Mouse (Mus musculus) lung, postnatal 0 days (tissue): Measurements from ENCODE around the gene Odc1. TPM values are rescaled to one million over a fixed set of nuclear protein-coding genes. Genes with fewer than 3 reads are reported as not detected.

ENCODE experiments used
- ATAC-seq: fragments of 200-750 bp; cut with Nextera tagmentation; 2 replicates; pipeline ENCODE4 v1.8.0; 2017; ENCODE audit warnings: moderate library complexity
- DNase-seq: peaks from one replicate; pipeline ENCODE4 v3.0.0-alpha.2; 2016; ENCODE audit warnings: low spot score
- H3K27ac ChIP-seq: fragments of 300-500 bp; sonication (generic); 2 replicates; pipeline ENCODE4 v1.5.1; 2014; ENCODE audit warnings: antibody characterized with exemption, mild to moderate bottlenecking, low read length, mixed read lengths
- H3K27me3 ChIP-seq: fragments of 300-500 bp; sonication (generic); replicated peaks from 2 replicates; pipeline ENCODE4 v1.6.1; 2014; ENCODE audit warnings: low read length, mixed read lengths; ENCODE audit not compliant: insufficient read depth
- H3K36me3 ChIP-seq: fragments of 300-500 bp; sonication (generic); 2 replicates; pipeline ENCODE4 v1.6.1; 2014; ENCODE audit warnings: low read length, mixed read lengths; ENCODE audit not compliant: insufficient read depth
- H3K4me1 ChIP-seq: fragments of 300-500 bp; sonication (generic); 2 replicates; pipeline ENCODE4 v1.6.1; 2014; ENCODE audit warnings: antibody characterized with exemption, low read depth, low read length, mixed read lengths; ENCODE audit not compliant: insufficient read depth
- H3K4me2 ChIP-seq: fragments of 300-500 bp; sonication (generic); replicated peaks from 2 replicates; pipeline ENCODE4 v1.6.1; 2014; ENCODE audit warnings: low read depth, mild to moderate bottlenecking, low read length, moderate library complexity, mixed read lengths
- H3K4me3 ChIP-seq: fragments of 300-500 bp; sonication (generic); 2 replicates; pipeline ENCODE4 v1.5.1; 2014; ENCODE audit warnings: low read depth, low read length
- H3K9ac ChIP-seq: fragments of 300-500 bp; sonication (generic); replicated peaks from 2 replicates; pipeline ENCODE4 v1.6.1; 2014; ENCODE audit warnings: low read depth, mild to moderate bottlenecking
- H3K9me3 ChIP-seq: fragments of 300-500 bp; sonication (generic); 2 replicates; pipeline ENCODE4 v1.6.1; 2016; ENCODE audit warnings: low read length, mixed read lengths
- CTCF ChIP-seq: IDR thresholded peaks from 2 replicates; pipeline ENCODE4 v1.5.1; 2016; ENCODE audit warnings: antibody characterized with exemption, mild to moderate bottlenecking
- EP300 ChIP-seq: IDR thresholded peaks from 2 replicates; pipeline ENCODE4 v1.6.1; 2016; ENCODE audit warnings: antibody characterized with exemption, mild to moderate bottlenecking, control low read depth
- WGBS: fragments of 180-500 bp; shearing (Covaris S2); extraction: QIAGEN DNeasy Blood & Tissue Kit; methylation state at CpG from one replicate; pipeline ENCODE4 v1.1.7; 2014; 5-methylcytosine and 5-hydroxymethylcytosine counted together
- polyA plus RNA-seq: library from polyadenylated mRNA; unstranded; fragments of >200 nt; fragmentation: Nextera tagmentation; extraction: Ambion mirVana; gene quantifications from 2 replicates; pipeline ENCODE4 v1.2.1, GENCODE M21; 2015

The Odc1 gene
- polyA plus RNA-seq, 1 experiment from 2014 or later: 42.0 TPM

DNA sequence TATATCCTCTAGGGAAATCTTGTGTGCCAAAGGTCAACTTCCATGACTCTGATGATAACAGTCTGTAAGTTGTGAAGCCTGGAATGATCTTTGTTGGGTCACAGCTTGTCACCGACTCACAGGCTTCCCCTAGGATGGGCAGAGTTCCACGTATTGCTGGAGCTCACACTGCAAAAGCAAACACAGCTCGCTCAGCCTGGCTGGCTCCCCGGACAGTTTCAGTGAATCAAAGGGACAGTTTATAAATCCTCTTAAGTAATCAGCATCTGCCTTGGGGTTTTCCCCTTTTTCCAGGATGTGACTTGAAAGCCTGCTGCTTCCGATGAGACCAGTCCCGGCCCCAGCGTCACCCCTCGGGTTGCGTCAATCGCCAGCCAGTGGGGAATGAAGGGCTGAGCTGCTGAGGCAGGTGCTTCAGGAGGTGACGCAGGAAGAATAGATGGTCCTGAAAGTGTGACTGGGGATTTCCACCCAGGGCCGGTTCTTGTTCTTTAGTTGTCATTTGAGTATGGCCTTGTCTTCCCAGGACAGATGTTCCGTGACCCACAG, 37.5 kb upstream of the Odc1 start:
- peak; percentile 87 for DNase-seq
- Histone ChIP-seq H3K9me3 (no peaks in the 10 kb centered on the region), H3K9ac (no peak overlapping the region), H3K27me3 (no peaks in the 10 kb centered on the region), H3K36me3 (no peaks in the 10 kb centered on the region), H3K4me2 (no peak overlapping the region), H3K4me1 (no peaks in the 10 kb centered on the region; the same call in 1 of the 2 replicates), H3K4me3 (no peak overlapping the region), H3K27ac (no peak overlapping the region)
- WGBS: 7% methylated on average over 13 of the region's 13 CpGs
- peak; percentile 77 for TF ChIP-seq EP300
- no peak for TF ChIP-seq CTCF
- ATAC-seq: peak; percentile 82

DNA sequence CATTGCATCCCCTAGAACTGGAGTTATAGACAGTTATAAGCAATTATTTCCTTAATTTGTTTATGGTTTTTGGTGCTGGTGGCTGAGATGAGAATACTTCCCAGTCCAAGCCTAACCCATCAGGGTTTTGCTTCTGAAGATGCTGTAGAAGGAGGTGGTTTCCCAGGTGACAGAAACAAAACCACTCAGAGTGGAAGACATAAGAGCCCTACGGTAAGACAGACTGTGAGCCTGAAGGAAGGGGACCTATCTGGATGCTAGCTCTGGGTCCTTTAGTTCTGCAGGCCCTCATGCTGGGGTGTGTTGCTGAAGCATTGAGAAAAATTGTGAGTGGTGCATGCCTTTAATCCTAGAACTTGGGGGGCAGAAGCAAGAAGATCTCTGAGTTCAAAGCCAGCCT, 35.3 kb upstream of the Odc1 start:
- ATAC-seq (no peak), DNase-seq (no peak)
- Histone ChIP-seq H3K27ac (no peak overlapping the region), H3K9ac (no peak overlapping the region), H3K4me2 (no peak overlapping the region), H3K4me3 (no peak overlapping the region), H3K27me3 (no peaks in the 10 kb centered on the region), H3K4me1 (no peaks in the 10 kb centered on the region; the same call in 1 of the 2 replicates), H3K9me3 (no peaks in the 10 kb centered on the region), H3K36me3 (no peaks in the 10 kb centered on the region)
- 92% methylated on average over 1 of the region's 1 CpGs for WGBS
- no peak for TF ChIP-seq CTCF
- TF ChIP-seq EP300: no peak

- peak; percentile 93 for DNase-seq
- Histone ChIP-seq H3K9me3 (no peaks in the 10 kb centered on the region), H3K4me1 (no peaks in the 10 kb centered on the region; the same call in 1 of the 2 replicates), H3K27me3 (no peaks in the 10 kb centered on the region), H3K27ac (0 out of 2 replicates have a peak overlapping the region, but pooled peaks have one; percentile 4), H3K36me3 (no peaks in the 10 kb centered on the region), H3K4me3 (no peak overlapping the region), H3K4me2 (peak overlapping the region; percentile 5; the same call in 1 of the 2 replicates), H3K9ac (no peak overlapping the region)
- ATAC-seq: peak; percentile 87
- 32% methylated on average over 12 of the region's 12 CpGs for WGBS
- TF ChIP-seq EP300: peak; percentile 49
- TF ChIP-seq CTCF: no peak
Measured at GRCm38 (mm10) chr12:17510158-17510557, 34.4 kb upstream of the Odc1 start.

- Histone ChIP-seq H3K9me3 (no peaks in the 10 kb centered on the region), H3K4me3 (no peak overlapping the region), H3K4me1 (no peaks in the 10 kb centered on the region; the same call in 1 of the 2 replicates), H3K9ac (no peak overlapping the region), H3K4me2 (no peak overlapping the region), H3K27ac (no peak overlapping the region), H3K27me3 (no peaks in the 10 kb centered on the region), H3K36me3 (no peaks in the 10 kb centered on the region)
- DNase-seq (no peak), ATAC-seq (no peak)
- TF ChIP-seq CTCF: no peak
- no peak for TF ChIP-seq EP300
- WGBS: 87% methylated on average over 6 of the region's 6 CpGs
Measured at GRCm38 (mm10) chr12:17511019-17511418, 33.6 kb upstream of the Odc1 start.

- Histone ChIP-seq H3K36me3 (no peaks in the 10 kb centered on the region), H3K9ac (no peak overlapping the region), H3K4me1 (no peaks in the 10 kb centered on the region), H3K9me3 (no peaks in the 10 kb centered on the region), H3K27me3 (no peaks in the 10 kb centered on the region), H3K27ac (no peak overlapping the region), H3K4me2 (no peak overlapping the region), H3K4me3 (no peak overlapping the region)
- 71% methylated on average over 3 of the region's 3 CpGs for WGBS
- DNase-seq (no peak), ATAC-seq (no peak)
- TF ChIP-seq EP300 (no peak), CTCF (no peak)
Measured at GRCm38 (mm10) chr12:17529180-17529579, 15.4 kb upstream of the Odc1 start.

DNA sequence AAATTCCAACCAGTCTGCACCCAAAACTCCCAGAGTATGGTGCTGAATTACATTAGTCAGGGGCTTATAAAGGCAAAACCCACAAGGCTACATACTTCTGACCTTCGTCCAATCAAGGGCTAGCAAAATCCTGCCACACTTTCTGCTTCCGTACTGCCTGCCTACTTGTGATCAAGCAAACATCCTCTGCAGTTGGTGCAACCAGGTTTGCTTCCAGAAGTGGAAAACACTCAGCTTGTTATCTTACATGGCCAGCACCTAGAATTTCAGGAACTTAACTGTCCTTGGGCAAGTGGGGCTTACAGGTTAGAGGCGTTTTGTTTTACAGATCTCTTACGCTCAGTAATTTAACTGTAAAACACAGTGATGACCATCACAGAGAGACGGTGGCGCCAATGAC, 14.9 kb upstream of the Odc1 start:
- WGBS: 65% methylated on average over 6 of the region's 6 CpGs
- DNase-seq (no peak), ATAC-seq (no peak)
- H3K4me1 ChIP-seq: no peaks in the 10 kb centered on the region
- TF ChIP-seq EP300 (no peak), CTCF (no peak)
- no peak overlapping the region for H3K9ac ChIP-seq
- H3K9me3 ChIP-seq: no peaks in the 10 kb centered on the region
- no peak overlapping the region for H3K27ac ChIP-seq
- H3K4me3 ChIP-seq: no peak overlapping the region
- H3K27me3 ChIP-seq: no peaks in the 10 kb centered on the region
- H3K36me3 ChIP-seq: no peaks in the 10 kb centered on the region
- H3K4me2 ChIP-seq: no peak overlapping the region

GRCm38 (mm10) chr12:17530825-17531224, 13.8 kb upstream of the Odc1 start:
- Histone ChIP-seq H3K9me3 (no peaks in the 10 kb centered on the region), H3K27ac (no peak overlapping the region), H3K36me3 (no peaks in the 10 kb centered on the region), H3K4me3 (no peak overlapping the region), H3K9ac (no peak overlapping the region), H3K27me3 (no peaks in the 10 kb centered on the region), H3K4me1 (no peaks in the 10 kb centered on the region), H3K4me2 (no peak overlapping the region)
- TF ChIP-seq EP300: no peak
- TF ChIP-seq CTCF: no peak
- no peak for ATAC-seq
- no peak for DNase-seq
- WGBS: 50% methylated on average over 4 of the region's 4 CpGs
